ENCODE assay signal across 9 mouse cellular contexts in the genomic region with DNA sequence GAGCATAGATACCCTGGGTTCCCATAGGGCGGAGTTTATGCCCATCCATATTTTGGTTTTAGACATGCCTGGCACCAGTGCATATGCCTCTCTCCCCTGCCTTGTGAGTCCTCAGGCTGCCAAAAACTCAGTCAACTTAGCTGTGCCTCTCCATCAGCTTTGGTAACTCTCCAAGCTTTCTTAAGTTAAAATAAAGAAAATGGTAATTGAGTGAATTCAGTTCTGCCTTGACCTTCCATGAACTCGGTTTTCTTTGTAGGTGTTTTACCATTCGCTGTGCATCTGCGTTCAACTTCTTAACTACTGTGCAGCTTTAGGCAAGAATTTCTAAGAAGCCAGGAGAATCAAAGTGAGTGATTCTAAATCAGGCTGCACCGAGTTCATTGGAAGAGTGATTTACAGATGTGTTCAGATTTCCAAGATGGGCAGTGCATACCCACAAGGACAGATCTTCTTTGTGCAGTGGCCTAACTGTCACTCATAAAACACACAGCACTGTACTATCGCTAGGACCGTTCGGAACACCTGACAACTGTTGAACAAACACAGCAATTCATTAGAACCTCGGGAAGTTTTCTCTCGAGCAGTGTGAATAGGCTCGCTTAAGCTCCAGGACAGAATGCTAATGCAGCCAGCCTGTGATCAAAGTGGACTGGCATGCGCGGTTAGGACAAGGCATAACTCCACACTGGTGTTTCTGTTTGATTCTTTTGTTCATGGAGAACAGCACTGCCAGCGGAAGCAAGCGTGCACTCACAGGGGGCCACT.
DNase-seq lines count a peak whose midpoint lies in the region; ATAC-seq lines count a peak whose summit lies in the region.
"Had no signal": no experiment of that assay in that cellular context is flagged by ENCODE, and none has a peak within 500 bp of the region (broad histone marks: within the 10 kb centered on the region; RNA-seq: fewer than 3 reads in every experiment).

No protein-coding gene starts in this region.

- H3K9ac ChIP-seq in kidney, embryonic 16.5 days (replicated peaks; ENCODE audit: low read length) = no peak overlapping the region

- no peaks in the 10 kb centered on the region for H3K9me3 ChIP-seq in kidney, embryonic 16.5 days (ENCODE audit: low read length)

- H3K27ac ChIP-seq in kidney, embryonic 16.5 days (ENCODE audit: low read length) = no peak overlapping the region

- H3K4me3 ChIP-seq in kidney, embryonic 16.5 days (ENCODE audit: low read length) = no peak overlapping the region

- no peaks in the 10 kb centered on the region for H3K36me3 ChIP-seq in kidney, embryonic 16.5 days (ENCODE audit: insufficient read depth, low read length)

- DNase-seq in cerebellum, postnatal 10 days = peak; percentile 19 to 32
- peak; percentile 30 to 51 for DNase-seq in frontal cortex, postnatal 36 days (ENCODE audit: low spot score in 2 of 2)
- peak; percentile 40 for DNase-seq in left cerebral cortex, postnatal 4 days
- DNase-seq in right cerebral cortex, postnatal 10 days (ENCODE audit: low spot score in 2 of 2) = peak; percentile 76 to 89
- no peak for DNase-seq in kidney, adult 11 months

- 69% methylated on average over 15 of the region's 15 CpGs for WGBS in kidney, embryonic 16.5 days

- no peaks in the 10 kb centered on the region for H3K4me1 ChIP-seq in kidney, embryonic 16.5 days (ENCODE audit: insufficient read depth, low read length)

- no peaks in the 10 kb centered on the region for H3K27me3 ChIP-seq in kidney, embryonic 16.5 days (ENCODE audit: insufficient read depth, low read length)

- no peak overlapping the region for H3K4me2 ChIP-seq in kidney, embryonic 16.5 days (replicated peaks; ENCODE audit: low read depth, low read length)
- H3K4me2 ChIP-seq: heart, embryonic 11.5 days had no signal

- intact Hi-C loops in left cerebral cortex, postnatal 4 days (cut with DNase I) = no loop called here

- ATAC-seq in cerebellum, adult (ENCODE audit: insufficient number of reproducible peaks, low FRiP score, low TSS enrichment) = no peak; the same call in 1 of the 2 replicates
- ATAC-seq in kidney, embryonic 16.5 days (ENCODE audit: low FRiP score, low TSS enrichment) = no peak
- ATAC-seq in inflammation-experienced regulatory T-cells, adult 6 months = no peak
